Mouse (Mus musculus) kidney, embryonic 15.5 days (tissue): ENCODE data around the gene Olfr881. TPM values are rescaled to one million over a fixed set of nuclear protein-coding genes. Genes with fewer than 3 reads are reported as not detected.

Experiments
- ATAC-seq: fragments of 200-750 bp; cut with Nextera tagmentation; replicated peaks from 2 replicates; pipeline ENCODE4 v1.8.0; 2017; ENCODE audit warnings: moderate TSS enrichment; ENCODE audit not compliant: low FRiP score
- H3K27ac ChIP-seq: fragments of 300-500 bp; sonication (generic); 2 replicates; pipeline ENCODE4 v1.5.1; 2015; ENCODE audit warnings: mild to moderate bottlenecking, inconsistent platforms
- H3K27me3 ChIP-seq: fragments of 300-500 bp; sonication (generic); 2 replicates; pipeline ENCODE4 v1.6.1; 2015; ENCODE audit warnings: inconsistent platforms
- H3K36me3 ChIP-seq: fragments of 300-500 bp; sonication (generic); 2 replicates; pipeline ENCODE4 v1.6.1; 2015; ENCODE audit warnings: inconsistent platforms
- H3K4me1 ChIP-seq: fragments of 300-500 bp; sonication (generic); 2 replicates; pipeline ENCODE4 v1.6.1; 2015; ENCODE audit warnings: inconsistent platforms
- H3K4me2 ChIP-seq: fragments of 300-500 bp; sonication (generic); 2 replicates; pipeline ENCODE4 v1.6.1; 2015; ENCODE audit warnings: moderate library complexity, mild to moderate bottlenecking, inconsistent platforms
- H3K4me3 ChIP-seq: fragments of 300-500 bp; sonication (generic); replicated peaks from 2 replicates; pipeline ENCODE4 v1.5.1; 2015; ENCODE audit warnings: mild to moderate bottlenecking, inconsistent platforms
- H3K9ac ChIP-seq: fragments of 300-500 bp; sonication (generic); 2 replicates; pipeline ENCODE4 v1.6.1; 2015; ENCODE audit warnings: mild to moderate bottlenecking, inconsistent platforms
- H3K9me3 ChIP-seq: fragments of 300-500 bp; sonication (generic); replicated peaks from 2 replicates; pipeline ENCODE4 v1.6.1; 2016; ENCODE audit warnings: inconsistent platforms
- WGBS: fragments of 180-500 bp; shearing (Covaris S2); methylation state at CpG from one replicate; pipeline ENCODE4 v1.1.7; 2015; ENCODE audit warnings: mixed read lengths; 5-methylcytosine and 5-hydroxymethylcytosine counted together
- polyA plus RNA-seq: library from polyadenylated mRNA; unstranded; fragments of >200 nt; fragmentation: Nextera tagmentation; extraction: Ambion mirVana; gene quantifications from 2 replicates; pipeline ENCODE4 v1.2.1, GENCODE M21; 2015

Gene Olfr881
- polyA plus RNA-seq = not detected in 2 replicates

GRCm38 (mm10) chr9:37991525-37991924 is at the start of gene Olfr881:
Gene Olfr881 (plus strand): TSS chr9:37991825.
- Histone ChIP-seq H3K4me1 (no peaks in the 10 kb centered on the region), H3K27ac (no peak within 1 kb of the TSS), H3K9me3 (no peaks in the 10 kb centered on the region), H3K4me3 (no peak within 1 kb of the TSS), H3K36me3 (no peaks in the 10 kb centered on the region), H3K9ac (no peak within 1 kb of the TSS), H3K27me3 (no peaks in the 10 kb centered on the region), H3K4me2 (no peak within 1 kb of the TSS)
- no peak for ATAC-seq

GRCm38 (mm10) chr9:37998581-37999204 is 7.1 kb downstream of the Olfr881 start:
- no peak for ATAC-seq
- Histone ChIP-seq H3K27me3 (no peaks in the 10 kb centered on the region), H3K9me3 (no peaks in the 10 kb centered on the region), H3K4me1 (no peaks in the 10 kb centered on the region), H3K4me3 (no peak overlapping the region), H3K36me3 (no peaks in the 10 kb centered on the region), H3K27ac (no peak overlapping the region), H3K9ac (no peak overlapping the region), H3K4me2 (no peak overlapping the region)
- WGBS = 34% methylated on average over 2 of the region's 2 CpGs

GRCm38 (mm10) chr9:38000021-38000420 is 8.4 kb downstream of the Olfr881 start:
- ATAC-seq = no peak
- H3K4me3 ChIP-seq = no peak overlapping the region
- H3K36me3 ChIP-seq = no peaks in the 10 kb centered on the region
- no peak overlapping the region for H3K27ac ChIP-seq
- H3K4me2 ChIP-seq = no peak overlapping the region
- 63% methylated on average over 1 of the region's 1 CpGs for WGBS
- H3K9ac ChIP-seq = no peak overlapping the region
- H3K27me3 ChIP-seq = no peaks in the 10 kb centered on the region
- H3K4me1 ChIP-seq = no peaks in the 10 kb centered on the region
- no peaks in the 10 kb centered on the region for H3K9me3 ChIP-seq

- Histone ChIP-seq H3K4me3 (no peak within 1 kb of the TSS), H3K9me3 (no peaks in the 10 kb centered on the region), H3K4me1 (no peaks in the 10 kb centered on the region), H3K4me2 (no peak within 1 kb of the TSS), H3K36me3 (no peaks in the 10 kb centered on the region), H3K9ac (no peak within 1 kb of the TSS), H3K27ac (no peak within 1 kb of the TSS), H3K27me3 (no peaks in the 10 kb centered on the region)
- no peak for ATAC-seq
- WGBS = 87% methylated on average over 1 of the region's 1 CpGs
Observed at GRCm38 (mm10) chr9:38025508-38025907, 33.9 kb downstream of the Olfr881 start, which contains the start of gene Olfr883. Gene Olfr883 (plus strand): TSS chr9:38025808.

Other genes starting within 250 kb of the Olfr881 start
- not detected in 2 replicates for gene Olfr874, start 246.7 kb upstream of the Olfr881 start, polyA plus RNA-seq
- not detected in 2 replicates for gene Olfr875, start 220.0 kb upstream of the Olfr881 start, polyA plus RNA-seq
- gene Olfr876, start 188.8 kb upstream of the Olfr881 start, polyA plus RNA-seq = not detected in 2 replicates
- not detected in 2 replicates for gene Olfr877, start 137.6 kb upstream of the Olfr881 start, polyA plus RNA-seq
- not detected in 2 replicates for gene Olfr145, start 95.1 kb upstream of the Olfr881 start, polyA plus RNA-seq
- not detected in 2 replicates for gene Olfr878, start 74.0 kb upstream of the Olfr881 start, polyA plus RNA-seq
- gene Olfr883, start 34.0 kb downstream of the Olfr881 start, polyA plus RNA-seq = not detected in 2 replicates
- gene Olfr884, start 54.7 kb downstream of the Olfr881 start, polyA plus RNA-seq = not detected in 2 replicates
- not detected in 2 replicates for gene Olfr885, start 69.5 kb downstream of the Olfr881 start, polyA plus RNA-seq
- gene Olfr887, start 92.2 kb downstream of the Olfr881 start, polyA plus RNA-seq = not detected in 2 replicates
- gene Olfr888, start 116.3 kb downstream of the Olfr881 start, polyA plus RNA-seq = not detected in 2 replicates
- gene Olfr889, start 123.4 kb downstream of the Olfr881 start, polyA plus RNA-seq = 0.06 and 0.08 TPM in 2 replicates
- not detected in 2 replicates for gene Olfr890, start 150.7 kb downstream of the Olfr881 start, polyA plus RNA-seq
- gene Olfr891, start 189.0 kb downstream of the Olfr881 start, polyA plus RNA-seq = not detected in 2 replicates
- gene Olfr893, start 216.5 kb downstream of the Olfr881 start, polyA plus RNA-seq = not detected in 2 replicates
- gene Olfr894, start 226.2 kb downstream of the Olfr881 start, polyA plus RNA-seq = not detected in 2 replicates